Mouse (Mus musculus) neutrophil, adult 5-6 weeks (primary cell): Measurements from ENCODE around the gene Ankrd27. TPM values are rescaled to one million over a fixed set of nuclear protein-coding genes. Genes with fewer than 3 reads are reported as not detected.

Source experiments
- ATAC-seq: fragments of 151-379, 151-347 bp; 2 replicates; pipeline ENCODE4 v1.8.0; 2017; ENCODE audit warnings: mild to moderate bottlenecking, moderate TSS enrichment; ENCODE audit not compliant: insufficient number of reproducible peaks, poor library complexity, low FRiP score, severe bottlenecking; ENCODE audit errors: extremely low read depth
- total RNA-seq: library from RNA; stranded (forward); fragments of 200-1000 nt; gene quantifications from 2 replicates; pipeline ENCODE4 v1.2.3, GENCODE M21; 2017

Gene Ankrd27
- total RNA-seq, 1 experiment from 2014 or later: 21.1 TPM

GRCm38 (mm10) chr7:35579849-35580248 is 6.2 kb upstream of the Ankrd27 start:
- ATAC-seq: peak; percentile 84

GRCm38 (mm10) chr7:35582719-35583118 is 3.3 kb upstream of the Ankrd27 start:
- no peak for ATAC-seq

- no peak for ATAC-seq
These were observed 2.5 kb upstream of the Ankrd27 start for GRCm38 (mm10) chr7:35583476-35584025.

- ATAC-seq: no peak
These were observed 1.8 kb upstream of the Ankrd27 start for GRCm38 (mm10) chr7:35584068-35584785.

- no peak for ATAC-seq
These were observed 1.3 kb upstream of the Ankrd27 start for GRCm38 (mm10) chr7:35584786-35585190.

GRCm38 (mm10) chr7:35585191-35586054 is 621 bp upstream of the Ankrd27 start, which contains the start of gene Rgs9bp:
TSS of gene Rgs9bp (minus strand) at chr7:35585582.
- peak; percentile 7 for ATAC-seq

GRCm38 (mm10) chr7:35586906-35587445 is 932 bp downstream of the Ankrd27 start:
- ATAC-seq: no peak

- ATAC-seq: no peak
These were observed 1.7 kb downstream of the Ankrd27 start for GRCm38 (mm10) chr7:35587728-35588127.

- ATAC-seq: no peak
These were observed 2.8 kb downstream of the Ankrd27 start for GRCm38 (mm10) chr7:35588680-35589428.

GRCm38 (mm10) chr7:35589485-35589884 is 3.4 kb downstream of the Ankrd27 start:
- ATAC-seq: no peak

- no peak for ATAC-seq
These were observed 4.7 kb downstream of the Ankrd27 start for GRCm38 (mm10) chr7:35590731-35591191.

GRCm38 (mm10) chr7:35594311-35594710 is 8.3 kb downstream of the Ankrd27 start:
- no peak for ATAC-seq

- no peak for ATAC-seq
These were observed 13.4 kb downstream of the Ankrd27 start for GRCm38 (mm10) chr7:35599492-35599891.

GRCm38 (mm10) chr7:35600031-35600430 is 14.0 kb downstream of the Ankrd27 start:
- no peak for ATAC-seq

GRCm38 (mm10) chr7:35601106-35601505 is 15.1 kb downstream of the Ankrd27 start:
- ATAC-seq: no peak

GRCm38 (mm10) chr7:35602766-35603165 is 16.7 kb downstream of the Ankrd27 start:
- no peak for ATAC-seq

- no peak for ATAC-seq
These were observed 20.8 kb downstream of the Ankrd27 start for GRCm38 (mm10) chr7:35606816-35607215.

GRCm38 (mm10) chr7:35609245-35609644 is 23.2 kb downstream of the Ankrd27 start:
- ATAC-seq: no peak

GRCm38 (mm10) chr7:35617513-35617912 is 31.5 kb downstream of the Ankrd27 start:
- ATAC-seq: no peak
